Mouse (Mus musculus): ENCODE measurements around the gene Opcml.

The Opcml gene

GRCm38 (mm10) chr9:28160953-28161352 lies 370.4 kb downstream of the Opcml start:
- no peak for DNase-seq (ENCODE audit: low spot score in 2 of 2)

DNA sequence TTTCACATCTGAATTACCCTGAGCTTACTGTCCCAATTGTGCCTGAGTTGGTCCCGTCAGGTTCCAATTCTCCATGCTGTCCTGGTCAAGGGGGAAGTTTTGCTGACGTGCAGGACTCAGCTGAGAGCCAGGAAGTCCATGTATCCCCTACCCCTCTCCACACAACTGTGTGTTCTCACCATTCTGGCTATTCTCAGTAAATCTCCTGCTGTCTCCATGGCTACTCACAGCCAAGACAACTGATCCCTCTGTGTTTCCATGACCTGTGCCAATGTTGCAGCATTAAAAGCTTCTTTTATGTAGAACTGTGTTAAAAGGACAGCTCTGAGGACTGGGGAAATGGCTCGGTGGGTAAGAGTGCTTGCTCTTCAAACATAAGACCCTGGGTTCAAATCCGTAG lies 373.4 kb downstream of the Opcml start:
- DNase-seq (ENCODE audit: low spot score in 2 of 2) = no peak

GRCm38 (mm10) chr9:28171890-28172289 lies 381.3 kb downstream of the Opcml start:
- peak in 1 of 2 experiments; percentile 3 for DNase-seq (ENCODE audit: low spot score in 2 of 2)

DNA sequence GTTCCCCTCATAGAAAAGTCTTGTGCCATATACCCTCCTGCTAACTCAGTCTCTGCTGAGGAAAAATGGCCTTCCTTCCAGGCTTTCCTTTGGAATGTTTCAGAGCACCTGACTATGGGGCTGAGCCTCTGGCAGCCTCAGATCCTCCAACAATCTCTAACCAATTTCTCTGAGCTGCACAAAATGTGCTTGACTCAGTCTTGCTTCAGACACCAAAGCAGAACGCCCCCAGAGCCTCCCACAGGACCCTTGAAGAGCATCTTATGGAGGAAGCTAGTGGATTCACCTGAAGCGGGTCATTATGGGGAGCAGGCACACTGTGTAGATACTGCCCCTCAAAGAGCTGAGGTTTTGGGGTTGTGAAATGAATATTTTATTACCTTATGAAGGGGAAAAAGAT lies 386.5 kb downstream of the Opcml start:
- no peak for DNase-seq (ENCODE audit: low spot score in 2 of 2)

GRCm38 (mm10) chr9:28178123-28178887 lies 387.7 kb downstream of the Opcml start:
- DNase-seq (ENCODE audit: low spot score in 2 of 2) = no peak

DNA sequence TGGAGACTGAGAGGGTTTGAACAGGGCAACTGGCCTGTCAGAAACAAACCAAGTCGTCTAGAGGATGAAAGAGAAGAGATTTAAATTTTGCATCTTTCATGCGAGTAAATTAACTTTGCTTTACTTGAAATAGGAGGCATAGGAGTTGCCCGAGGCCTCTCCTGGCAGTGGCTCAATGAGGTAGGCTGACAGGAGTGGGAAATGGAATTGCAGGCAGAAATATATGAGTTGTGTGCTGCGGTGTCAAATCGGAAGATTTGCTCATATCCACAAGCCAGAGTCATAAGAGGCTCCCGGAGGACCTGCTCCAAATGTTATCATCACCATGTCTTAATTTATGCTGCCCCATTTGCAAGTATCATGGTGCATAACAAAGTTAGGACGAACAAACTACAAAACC lies 391.3 kb downstream of the Opcml start:
- no peak for DNase-seq (ENCODE audit: low spot score in 2 of 2)

DNA sequence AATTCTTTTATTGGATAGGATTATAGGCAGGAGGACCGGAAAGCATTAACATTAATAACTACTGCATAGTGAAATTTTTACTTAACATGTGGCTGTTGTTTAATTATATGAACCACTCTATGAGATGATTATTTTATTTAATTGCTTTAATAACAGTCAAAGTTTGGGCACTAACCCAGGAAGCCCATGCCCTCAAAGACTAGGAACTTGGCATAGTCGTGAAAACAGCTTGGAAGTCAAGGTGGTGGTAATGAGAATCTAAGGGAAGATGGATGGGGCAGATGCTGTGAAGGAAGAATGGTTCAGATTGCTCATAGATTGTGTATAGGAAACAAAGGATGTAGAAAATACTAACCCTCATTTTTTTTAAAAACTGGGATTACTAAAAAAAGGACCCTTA lies 399.7 kb downstream of the Opcml start:
- DNase-seq (ENCODE audit: low spot score in 2 of 2) = no peak

GRCm38 (mm10) chr9:28190751-28191150 lies 400.2 kb downstream of the Opcml start:
- DNase-seq (ENCODE audit: low spot score in 2 of 2) = no peak

DNA sequence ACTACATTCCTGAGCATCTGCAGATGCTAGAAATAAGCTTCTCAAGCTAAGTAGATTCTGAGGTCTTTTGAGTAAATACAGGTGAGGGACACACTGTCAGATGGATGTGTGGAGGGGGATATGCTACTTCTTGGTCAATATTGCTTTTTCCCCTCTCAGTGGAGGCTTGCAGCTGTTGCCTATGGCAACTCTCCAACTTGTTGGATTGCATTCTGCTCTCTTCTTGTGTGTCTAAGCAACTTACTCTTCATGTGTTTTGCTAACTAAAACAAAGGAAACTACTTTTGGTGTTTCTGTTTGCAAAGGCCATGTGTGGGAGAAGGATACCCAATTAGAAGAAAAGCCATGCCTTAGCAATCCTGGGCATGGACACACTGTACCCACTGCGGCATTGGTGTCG lies 406.0 kb downstream of the Opcml start:
- DNase-seq (ENCODE audit: low spot score in 2 of 2) = no peak

GRCm38 (mm10) chr9:28197061-28197460 lies 406.5 kb downstream of the Opcml start:
- DNase-seq (ENCODE audit: low spot score in 2 of 2) = no peak

- DNase-seq (ENCODE audit: low spot score in 2 of 2) = peak in 1 of 2 experiments; percentile 5
These were observed 407.1 kb downstream of the Opcml start for GRCm38 (mm10) chr9:28197631-28198030.

- no peak for DNase-seq (ENCODE audit: low spot score in 2 of 2)
These were observed 407.6 kb downstream of the Opcml start for GRCm38 (mm10) chr9:28198106-28198694.

- DNase-seq (ENCODE audit: low spot score in 2 of 2) = no peak
These were observed 416.9 kb downstream of the Opcml start for GRCm38 (mm10) chr9:28207441-28207840.

DNA sequence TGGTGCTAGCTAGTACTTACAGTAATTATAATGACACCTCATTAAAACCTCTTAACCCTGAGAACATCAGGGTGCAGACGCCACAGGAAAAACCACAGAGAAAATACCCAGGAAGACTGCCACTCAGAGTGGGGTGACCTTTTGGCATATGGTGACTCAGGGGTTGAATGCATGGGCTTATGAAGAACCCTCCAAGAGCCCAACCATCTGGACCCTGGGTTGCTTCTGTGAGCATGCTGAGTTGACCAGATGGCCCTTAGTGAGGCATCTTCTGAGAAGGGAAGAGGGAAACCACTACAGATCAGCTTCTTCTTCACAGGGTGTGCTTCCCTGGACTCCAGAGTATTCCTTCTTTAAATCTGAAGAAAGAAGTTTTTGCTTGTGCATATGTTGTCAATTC lies 418.1 kb downstream of the Opcml start:
- no peak for DNase-seq (ENCODE audit: low spot score in 2 of 2)

DNA sequence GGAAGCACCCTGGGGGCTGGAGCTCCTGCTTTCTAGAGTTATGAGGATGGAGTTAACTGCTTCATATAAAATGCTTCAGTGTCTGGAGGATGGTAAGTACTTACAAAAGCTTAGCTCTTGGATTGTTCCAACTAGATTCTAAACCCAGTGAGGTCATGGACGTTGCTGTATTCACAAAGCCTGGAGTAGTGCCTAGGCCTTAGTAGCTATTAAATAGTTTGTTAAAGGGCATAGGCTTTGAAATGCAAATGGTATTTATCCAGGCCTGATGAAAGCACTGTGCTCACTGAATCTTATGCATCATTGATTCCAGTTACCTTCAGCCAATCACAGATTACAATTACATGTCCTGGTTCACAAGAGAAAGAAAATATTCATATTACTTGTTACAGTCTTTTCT lies 421.3 kb downstream of the Opcml start:
- DNase-seq (ENCODE audit: low spot score in 2 of 2) = no peak

- DNase-seq (ENCODE audit: low spot score in 2 of 2) = no peak
These were observed 423.3 kb downstream of the Opcml start for GRCm38 (mm10) chr9:28213893-28214292.

DNA sequence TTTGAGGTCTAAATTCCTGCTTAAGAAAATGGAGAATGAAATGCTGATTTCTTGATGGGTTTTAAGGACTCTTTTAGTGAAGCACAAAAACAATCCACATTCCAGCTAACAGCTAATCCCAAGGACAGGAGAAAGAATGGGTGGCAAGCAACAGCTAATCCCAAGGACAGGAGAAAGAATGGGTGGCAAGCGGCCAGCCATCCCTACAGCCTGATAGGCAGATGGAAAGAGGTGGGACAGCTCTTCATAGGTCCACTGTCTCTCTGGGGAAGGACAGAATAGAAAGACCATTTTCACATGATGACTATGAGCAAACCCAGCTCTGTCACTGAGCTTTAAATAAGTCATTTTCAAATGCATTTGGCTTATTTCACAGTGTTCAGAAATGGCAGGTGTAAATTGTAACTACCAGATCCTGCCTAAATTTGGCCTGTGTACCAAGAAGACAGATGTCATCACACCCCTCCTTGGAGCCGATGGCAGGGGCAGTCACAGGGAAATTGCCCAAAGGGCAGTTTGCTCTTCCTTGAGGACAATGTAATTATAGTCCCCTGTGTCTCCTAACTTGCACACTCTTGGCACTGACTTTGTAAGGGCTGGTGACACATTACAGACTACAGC lies 427.6 kb downstream of the Opcml start:
- no peak for DNase-seq (ENCODE audit: low spot score in 2 of 2)

DNA sequence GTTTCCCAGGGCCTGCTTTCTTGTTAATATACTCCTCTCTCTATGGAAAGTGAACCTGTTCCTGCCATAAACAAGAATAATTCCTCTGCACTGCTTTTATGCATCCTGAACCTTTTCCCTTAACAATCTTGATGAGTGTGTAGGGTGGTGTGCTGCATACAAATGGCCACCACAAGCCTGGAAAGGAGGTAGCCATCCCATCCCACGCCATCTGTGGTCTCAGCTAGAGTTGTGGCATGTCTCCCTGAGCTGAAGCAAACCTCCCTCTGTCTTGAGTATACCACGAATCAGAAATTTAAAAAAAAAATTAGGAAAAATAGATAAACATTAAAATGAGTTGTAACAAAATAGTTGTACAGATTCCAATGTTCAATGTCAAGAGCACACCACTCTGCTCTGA lies 432.2 kb downstream of the Opcml start:
- DNase-seq (ENCODE audit: low spot score in 2 of 2) = no peak

GRCm38 (mm10) chr9:28225824-28226569 lies 435.4 kb downstream of the Opcml start:
- DNase-seq (ENCODE audit: low spot score in 2 of 2) = no peak

DNA sequence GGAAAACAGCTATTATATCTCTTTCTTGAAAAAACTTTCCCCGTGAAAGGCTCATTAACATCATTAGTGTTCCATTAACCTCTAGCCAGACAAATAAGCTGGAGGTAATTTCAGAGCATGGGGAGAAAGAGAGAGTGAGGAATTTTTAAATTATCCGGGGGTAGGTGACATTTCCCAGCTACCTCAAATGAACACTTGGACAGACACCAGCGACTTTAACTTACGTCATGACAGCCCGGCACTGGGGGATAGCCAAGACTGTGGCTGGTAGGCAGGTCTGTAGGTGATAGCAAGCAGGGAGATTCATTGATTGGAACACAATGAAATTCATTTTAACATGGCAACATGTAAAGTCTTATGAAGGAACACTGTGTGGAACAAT lies 436.0 kb downstream of the Opcml start:
- DNase-seq (ENCODE audit: low spot score in 2 of 2) = no peak

DNA sequence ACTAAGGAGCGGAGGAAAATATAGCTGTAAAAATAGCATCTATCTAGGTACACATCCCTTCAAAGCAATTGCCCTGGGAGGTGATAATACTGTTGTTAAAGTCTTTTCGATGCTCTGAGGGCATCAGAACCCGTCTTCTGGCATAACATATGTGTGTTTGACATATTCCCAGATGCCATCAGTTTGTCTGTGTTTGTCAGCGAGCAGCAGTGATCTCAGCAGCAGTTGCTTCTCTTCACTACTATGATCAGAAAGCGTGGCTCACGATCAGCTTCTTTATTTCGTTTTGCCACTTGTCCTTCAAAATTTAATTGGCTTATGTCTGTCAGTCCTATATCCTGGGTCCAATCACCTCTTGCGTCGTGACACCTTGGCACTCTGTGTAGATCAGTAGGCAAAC lies 447.9 kb downstream of the Opcml start:
- no peak for DNase-seq (ENCODE audit: low spot score in 2 of 2)

DNA sequence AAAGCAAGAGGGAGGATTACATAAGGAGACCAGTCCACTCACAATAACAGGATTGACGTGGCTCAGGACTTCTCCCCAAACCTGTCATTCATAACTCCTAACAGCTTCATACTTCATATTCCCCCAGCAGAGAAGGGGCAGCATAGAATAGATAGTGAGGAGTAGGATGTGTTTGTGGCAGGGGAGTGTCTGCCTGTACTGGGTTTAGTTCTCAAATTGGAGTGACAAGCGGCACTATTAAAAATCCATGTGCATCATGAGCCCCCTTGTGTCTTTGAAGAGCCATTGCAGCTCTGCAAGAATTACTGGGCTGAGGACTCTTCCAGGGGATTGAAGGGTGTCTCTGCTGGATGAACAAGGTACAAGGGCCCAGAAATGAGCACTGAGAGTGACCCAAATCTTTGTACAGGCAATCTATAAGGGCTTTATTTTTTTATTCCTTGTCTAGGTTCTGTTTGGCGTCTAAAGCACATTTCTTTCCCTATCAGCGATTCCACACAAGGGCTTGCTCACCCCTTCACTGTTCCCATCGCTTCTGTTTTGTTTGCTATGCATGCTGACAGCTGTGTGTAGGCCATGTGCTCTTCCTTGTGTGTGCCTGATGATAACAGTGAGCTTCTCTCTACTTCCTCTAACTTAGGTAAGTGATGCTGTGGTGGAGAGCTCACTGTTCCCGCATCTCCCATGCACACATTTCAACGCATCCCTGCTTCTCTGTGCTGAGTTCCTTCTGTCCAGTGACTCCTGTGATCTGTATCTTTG lies 457.3 kb downstream of the Opcml start:
- no peak for DNase-seq (ENCODE audit: low spot score in 2 of 2)
